Mouse (Mus musculus): ENCODE measurements around the gene Pdss2.
"Not testable (repeated sequence)": the region's sequence is repeated elsewhere in the genome, so short reads cannot be mapped to it uniquely, and the experiment has no call there.

Pdss2 gene

DNA sequence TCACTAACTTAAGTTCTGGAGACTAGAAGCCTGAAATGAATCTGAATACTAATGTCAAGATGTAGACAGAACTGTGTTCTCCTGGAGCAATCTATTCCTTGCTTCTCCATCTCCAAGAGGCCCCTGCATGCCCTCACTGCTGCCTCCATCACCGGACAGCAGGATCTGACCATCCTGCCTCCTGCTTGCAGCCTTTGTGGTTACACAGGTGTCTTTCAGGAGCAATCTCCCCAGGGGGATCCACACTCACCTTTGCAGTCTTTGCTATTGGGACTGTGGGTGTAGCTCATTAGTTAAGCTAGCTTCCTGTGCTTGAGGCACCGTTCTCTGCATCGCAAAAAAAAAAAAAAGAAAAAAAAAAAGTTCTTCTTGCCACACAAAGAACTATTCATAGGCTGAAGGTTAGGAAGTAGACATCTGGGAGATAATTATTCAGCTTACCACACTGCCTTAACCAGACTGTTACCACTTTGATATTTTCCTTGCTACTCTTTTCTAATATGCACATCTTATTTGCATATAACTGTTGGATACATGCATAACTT, 23.0 kb downstream of the Pdss2 start:
- DNase-seq: no peak

DNA sequence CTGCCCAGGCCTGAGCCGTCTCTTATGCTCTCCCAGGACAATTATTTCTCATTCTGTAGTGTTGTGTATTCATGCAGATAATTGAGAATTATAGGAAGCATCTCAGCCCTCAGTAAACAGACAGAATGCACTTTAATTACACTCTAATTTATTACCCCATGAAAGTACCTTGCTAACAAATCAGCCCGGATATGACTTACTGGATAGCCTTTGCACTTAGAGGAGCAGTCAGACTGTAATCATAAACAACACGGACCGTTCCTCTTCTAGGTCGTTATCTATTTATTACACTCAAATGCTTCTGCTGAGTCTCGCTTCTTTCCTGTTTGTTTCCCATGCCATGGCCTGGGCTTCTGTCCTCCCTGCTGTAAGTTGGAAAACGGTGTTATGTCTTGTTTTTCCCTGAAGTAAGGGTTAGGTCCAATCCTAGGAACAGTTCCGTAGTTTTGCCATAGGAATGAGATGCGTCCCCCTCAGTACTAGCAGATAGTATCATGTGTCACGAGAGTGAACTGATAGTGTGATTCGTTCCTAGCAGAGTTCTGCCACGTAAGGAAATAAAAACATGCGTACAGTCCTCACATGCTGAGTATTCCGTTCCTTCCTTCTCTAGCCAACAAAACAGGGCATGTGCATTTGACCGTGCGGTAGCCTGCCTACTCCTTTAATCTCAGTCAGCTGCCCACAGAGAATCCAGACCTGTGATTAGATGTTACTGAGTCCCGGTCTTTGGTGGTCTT, 24.3 kb downstream of the Pdss2 start:
- no peak for DNase-seq

DNA sequence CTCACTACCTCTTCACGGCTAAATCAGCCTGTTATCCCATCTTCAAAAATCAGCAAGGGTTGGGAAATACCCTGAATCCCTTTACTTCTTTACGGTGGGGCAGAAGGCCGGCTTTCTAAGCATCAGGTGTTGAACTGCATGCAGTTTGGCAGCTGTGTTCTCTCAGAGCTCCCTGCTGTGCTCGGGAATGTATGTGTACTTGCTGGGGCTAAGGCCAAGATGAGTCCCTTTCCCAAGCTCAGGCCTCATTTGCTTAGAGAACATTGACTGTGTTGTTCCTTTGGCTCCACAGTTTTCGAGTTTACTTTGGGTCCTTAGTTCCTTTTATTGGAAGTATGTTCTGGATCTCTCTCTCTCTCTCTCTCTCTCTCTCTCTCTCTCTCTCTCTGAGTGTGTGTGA, 26.7 kb downstream of the Pdss2 start:
- DNase-seq: no peak

DNA sequence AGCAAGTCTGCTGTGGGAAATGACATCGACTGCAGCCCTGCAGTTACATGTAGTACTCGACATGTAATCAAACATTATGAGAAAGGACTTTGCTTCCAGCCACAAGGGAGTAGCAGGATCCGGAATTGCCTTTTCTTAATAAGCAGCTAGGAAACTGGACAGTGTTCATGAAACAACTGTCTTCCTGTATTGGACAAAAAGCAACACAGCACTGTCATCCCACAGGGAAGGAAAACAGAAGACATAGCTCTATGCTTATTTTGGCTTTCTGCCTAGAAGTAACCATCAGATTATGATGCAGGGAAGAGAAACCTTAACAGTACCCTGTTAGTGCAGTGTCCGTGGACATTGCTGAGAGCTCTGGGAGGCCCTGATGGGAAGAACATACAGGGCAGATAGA, 31.0 kb downstream of the Pdss2 start:
- DNase-seq: peak; percentile 15

DNA sequence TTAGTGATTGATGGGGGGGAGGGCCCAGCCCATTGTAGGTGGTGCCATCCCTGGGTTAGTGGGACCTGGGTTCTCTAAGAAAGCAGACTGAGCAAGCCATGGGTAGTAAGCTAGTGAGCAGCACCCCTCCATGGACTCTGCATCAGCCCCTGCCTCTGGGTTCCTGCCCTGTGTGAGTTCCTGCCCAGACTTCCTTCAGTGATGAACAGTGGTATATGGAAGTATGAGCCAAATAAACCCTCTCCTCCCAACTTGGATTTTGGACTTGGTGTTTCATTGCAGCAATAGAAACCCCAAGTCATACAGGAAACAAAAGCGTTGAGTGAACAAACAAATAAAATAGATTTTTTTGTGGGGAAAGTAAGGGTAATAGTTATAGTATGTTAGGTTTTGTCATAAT, 35.7 kb downstream of the Pdss2 start:
- not testable (repeated sequence) for DNase-seq

DNA sequence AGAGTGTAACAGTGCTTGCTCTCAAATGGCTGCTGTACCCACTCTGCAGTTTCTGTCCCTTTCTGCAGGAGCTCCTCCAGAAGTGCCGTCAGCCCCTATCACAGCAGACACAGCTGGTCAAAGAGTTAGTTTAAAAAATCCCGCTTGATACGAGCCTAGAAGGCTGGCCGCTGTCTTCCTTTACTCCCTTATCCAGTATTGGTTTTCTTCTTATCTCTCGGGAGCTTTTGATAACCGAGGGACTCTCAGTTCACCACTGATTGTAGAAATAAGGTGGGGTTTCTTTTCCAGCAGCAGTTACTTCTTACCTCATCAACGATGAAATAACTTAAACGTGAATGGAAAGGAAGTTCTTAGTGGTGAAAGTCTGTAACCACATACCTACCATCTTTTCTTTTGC, 36.2 kb downstream of the Pdss2 start:
- DNase-seq: not testable (repeated sequence)

DNA sequence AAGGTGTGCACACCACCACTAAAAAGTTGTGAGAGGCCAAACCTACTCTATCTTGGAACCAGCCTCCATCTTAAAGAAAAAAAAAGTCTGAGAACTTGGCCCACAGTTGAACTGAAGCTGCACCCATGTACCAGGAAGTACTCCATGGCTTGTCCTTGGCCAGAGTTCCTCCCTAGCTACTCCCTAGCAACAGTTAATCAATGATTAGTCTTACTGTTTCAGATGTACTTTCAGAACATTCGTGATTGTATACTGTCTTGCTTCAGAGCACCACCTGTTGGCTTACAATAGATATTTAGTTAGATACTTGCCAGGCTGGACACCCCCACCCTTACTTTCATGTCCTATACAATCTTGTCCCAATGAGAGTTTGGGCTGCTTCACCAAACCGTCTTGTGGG, 50.0 kb downstream of the Pdss2 start:
- no peak for DNase-seq

DNA sequence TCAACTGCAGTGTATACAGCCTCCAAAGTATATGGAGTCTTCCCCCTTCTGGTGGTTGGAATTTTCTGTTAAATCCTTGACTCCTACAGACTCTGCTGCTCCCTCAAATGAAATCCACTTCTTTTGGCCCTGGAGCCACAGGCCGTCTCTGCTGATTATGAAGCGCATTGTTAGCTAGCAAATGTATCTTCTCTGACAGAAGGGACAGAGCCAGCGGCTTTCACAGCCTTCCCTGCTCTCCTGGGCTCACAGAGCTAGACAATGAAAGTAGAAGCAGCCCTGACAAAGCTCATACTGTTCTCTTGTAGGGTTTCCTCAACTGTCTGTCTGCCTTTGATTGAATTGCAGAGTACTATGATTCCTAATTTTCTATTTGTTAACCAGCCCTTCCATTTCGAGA, 51.1 kb downstream of the Pdss2 start:
- no peak for DNase-seq

DNA sequence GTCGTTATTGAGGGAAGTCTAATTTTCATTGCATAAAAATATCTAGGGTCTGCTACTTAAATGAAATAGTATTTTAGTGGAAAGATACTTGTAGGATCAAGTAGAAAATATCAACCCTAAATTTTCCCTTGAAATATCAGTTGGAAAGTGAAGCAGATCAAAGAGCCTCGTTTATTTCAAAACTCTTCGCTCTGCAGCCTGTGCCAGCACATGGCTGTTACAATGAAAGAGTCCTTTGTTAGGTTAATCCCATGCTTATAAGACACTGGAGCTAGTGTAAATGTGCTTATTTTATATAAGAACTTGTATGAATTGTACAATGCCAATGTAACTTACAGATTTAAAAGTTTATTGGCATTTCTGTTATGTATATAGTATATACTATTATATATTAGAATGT, 51.8 kb downstream of the Pdss2 start:
- no peak for DNase-seq

DNA sequence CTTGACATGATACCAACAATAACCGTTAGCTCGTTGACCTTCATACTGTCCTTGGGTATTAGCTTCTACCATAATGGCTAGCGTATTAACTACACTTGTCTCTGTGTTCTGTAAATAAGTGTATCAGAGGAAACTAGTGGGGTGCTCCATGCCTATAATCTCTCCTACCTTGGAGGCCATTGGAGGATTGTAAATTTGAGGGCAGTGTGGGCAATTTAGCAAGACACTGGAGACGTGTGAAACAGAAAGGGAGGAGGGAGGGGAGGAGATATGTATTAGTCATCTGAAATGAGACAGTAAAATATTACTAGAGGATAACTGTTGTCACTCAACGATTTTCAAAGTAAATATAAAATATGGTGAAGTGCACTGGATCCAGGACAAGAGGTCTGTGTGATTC, 54.2 kb downstream of the Pdss2 start:
- no peak for DNase-seq

DNA sequence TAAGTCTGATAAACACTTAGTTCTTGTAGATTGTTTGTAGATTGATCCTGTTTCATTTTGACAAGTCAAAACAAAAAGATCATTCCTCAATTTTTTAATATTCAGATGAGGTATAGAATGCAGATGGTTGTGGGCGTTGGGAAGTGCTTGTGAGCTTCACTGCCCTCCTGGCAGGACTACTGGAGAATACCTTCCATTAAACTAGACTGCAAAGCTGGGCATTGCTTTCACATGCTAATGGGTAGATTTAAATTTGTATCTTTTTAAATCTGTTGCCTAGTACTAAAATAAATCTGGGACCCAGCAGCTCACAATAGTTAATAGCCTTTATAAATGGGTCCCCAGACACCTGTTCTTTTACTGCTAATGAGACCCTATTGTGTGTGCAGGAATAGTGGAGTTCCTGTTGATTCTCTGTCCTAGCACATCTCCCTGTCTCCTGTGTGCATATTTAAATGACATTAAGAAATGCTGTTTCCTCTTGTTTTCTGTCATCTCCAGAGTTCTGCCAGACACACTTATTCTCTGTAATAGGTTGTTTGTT, 54.9 kb downstream of the Pdss2 start:
- no peak for DNase-seq

DNA sequence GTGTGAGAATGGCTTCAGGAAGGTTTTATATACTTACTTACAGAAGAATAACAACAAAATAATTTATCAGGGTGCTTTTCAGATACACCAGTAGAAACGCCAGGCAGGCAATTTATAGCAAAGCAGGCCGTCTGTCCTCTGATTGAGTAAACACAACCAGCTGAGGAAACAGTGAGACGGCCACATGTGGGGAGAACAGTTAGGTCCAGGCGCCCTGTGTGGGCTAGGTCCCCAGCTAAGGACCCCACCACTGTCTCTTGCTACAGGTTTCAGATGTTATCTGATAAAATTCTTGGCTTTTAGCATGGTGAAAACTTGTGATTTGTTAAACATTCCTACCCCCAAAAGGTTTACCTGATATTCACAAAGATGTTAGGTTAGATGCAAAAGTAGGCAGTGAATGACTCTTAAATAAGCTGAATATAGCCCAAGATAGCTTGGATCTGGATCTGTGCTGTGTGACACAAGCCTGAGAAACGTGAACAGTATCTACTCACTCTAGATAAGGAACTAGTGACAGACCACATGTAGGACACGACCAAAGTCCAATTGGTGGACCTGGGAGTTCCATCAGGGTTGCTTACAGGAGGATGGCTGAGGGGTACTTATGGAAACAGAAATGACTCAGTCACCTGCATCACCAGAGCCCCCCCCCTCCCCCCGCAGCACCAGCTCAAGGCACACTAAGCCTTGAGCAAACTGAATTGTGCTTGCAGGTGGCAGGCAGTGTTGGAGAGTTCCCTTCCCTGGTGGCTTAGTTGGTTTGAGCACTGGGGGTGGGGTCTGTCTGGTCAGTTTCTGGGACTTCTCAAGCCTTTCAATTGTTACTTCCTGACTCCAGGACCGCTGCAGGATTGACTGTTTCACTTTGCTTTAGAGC, 56.2 kb downstream of the Pdss2 start:
- no peak for DNase-seq

DNA sequence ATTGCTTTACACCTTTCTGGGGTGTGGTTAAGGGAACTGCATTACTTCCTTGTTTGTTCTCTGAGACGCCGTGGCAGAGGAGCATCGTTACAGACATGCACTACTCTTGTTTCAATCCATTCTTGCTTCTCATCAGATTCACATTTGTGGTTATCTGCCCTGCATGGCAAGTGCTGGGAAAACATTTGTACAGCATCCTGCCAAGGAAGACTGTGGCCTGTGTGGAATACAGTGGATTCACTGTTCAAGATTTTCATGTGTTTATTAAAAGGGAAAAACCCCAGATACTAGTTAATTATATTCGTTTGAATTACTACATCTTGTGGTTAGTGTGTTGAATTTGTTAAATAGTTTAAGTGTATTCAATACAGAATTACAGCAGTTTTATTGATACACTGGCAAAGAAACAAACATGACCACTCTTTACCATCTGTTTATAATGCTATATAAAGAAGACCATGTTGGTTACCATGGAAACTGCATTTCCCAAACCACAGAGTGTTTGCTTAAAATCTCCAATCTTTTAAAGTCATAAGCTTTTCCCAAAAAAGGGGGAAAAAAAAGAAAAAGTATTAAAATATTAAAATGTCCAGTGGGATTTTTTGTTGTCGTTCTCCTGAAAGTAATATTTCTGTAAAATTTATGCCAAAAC, 58.5 kb downstream of the Pdss2 start:
- DNase-seq: no peak

DNA sequence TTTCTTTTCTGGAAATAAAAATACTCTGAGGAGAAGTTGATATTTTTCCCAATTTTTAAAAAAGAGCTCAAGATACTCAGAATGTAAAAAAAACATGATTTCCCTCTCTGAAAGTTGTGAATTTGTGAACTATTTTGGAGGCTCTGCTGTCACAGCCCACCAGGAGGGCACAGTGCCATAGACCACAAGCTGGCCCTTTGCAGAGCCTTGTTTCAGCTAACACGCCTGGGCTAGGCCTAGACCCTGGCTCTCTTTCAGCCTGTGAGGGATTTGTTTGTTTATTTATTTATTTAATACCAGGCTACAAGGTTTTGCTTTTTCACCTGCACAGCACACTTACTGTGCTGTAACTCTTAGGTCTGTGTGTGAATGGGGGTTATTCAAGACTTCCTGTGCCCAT, 64.3 kb downstream of the Pdss2 start:
- no peak for DNase-seq

DNA sequence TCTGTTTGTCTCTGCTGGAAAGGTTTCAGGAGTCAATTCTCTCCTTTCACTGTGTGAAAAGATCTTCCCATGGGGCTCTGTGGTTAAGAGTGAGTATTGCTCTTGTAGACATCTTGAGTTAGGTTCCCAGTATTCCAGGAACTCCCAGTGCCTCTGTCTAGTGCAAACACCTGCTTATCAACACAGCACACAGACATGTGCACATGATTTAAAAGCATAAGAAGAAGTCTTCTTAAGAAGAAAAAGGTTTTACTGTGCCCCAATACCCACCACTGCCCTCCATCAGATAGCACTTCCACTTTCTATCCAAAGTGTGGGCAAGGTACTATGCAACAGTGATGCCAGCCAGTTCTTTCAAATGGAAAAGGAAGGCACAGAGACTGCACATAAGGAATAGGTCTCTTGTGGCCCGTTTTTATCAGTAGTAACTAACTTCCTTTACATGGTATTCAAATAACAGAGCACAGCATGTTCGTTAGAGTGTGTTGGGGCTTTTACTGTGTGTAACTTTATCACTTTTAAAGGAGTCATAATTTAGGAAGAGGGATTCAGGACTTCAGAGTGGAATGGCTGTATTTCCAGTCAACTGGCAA, 69.4 kb downstream of the Pdss2 start:
- DNase-seq: no peak

DNA sequence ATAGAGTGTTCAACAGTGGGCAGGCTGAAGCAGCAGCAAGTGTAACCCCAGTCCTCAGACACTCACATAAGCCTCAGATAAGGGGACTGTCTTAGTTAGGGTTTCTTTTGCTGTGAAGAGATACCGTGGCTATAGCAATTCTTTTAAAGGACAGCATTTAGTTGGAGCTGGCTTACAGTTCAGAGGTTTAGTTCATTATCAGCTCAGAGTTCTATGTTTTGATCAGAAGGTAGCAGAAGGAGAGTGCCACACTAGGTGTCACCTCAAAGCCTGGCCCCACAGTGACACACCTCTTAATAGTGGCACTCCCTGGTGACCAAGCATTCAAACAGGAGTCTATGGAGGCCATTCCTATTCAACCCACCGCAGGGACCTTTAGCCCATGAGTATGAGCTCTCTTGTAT, 70.0 kb downstream of the Pdss2 start:
- DNase-seq: no peak

DNA sequence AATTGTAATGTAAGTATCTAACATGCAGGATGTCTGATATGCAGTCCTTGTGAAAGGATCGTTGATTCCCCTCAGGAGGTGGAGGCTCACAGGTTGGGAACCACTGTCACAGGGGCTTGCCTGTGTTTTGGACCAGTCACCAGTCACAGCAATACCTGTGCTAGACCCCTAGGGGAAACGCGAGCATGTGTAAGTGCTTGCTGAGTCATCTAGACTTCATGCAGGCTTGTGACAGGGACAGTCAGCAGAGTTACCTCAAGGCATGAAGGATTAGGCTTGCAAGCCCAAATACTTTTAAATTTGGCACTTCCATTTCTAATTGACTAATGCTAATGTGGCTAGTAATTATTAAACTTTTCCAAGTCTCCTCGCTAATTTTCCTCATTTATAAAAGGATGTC, 71.2 kb downstream of the Pdss2 start:
- no peak for DNase-seq

DNA sequence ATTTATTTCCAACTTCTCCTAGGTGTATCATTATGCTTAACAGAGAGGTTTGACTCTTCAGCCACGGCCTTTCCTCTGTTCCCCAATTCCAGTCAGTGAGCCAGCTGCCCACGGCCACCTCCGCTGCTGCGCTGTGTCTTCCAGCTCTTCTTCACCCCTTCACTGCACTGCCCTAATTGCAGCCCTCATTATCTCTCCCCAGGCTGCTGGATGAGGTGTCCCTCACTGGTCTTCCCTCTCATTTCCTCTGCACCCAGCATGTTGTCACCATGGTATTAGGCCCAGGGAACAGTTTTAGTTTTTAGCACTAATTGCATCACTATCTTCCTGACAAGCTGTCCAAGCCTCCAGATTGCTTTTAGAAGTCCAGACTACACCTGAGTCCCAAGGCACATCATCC, 73.0 kb downstream of the Pdss2 start:
- DNase-seq: no peak

DNA sequence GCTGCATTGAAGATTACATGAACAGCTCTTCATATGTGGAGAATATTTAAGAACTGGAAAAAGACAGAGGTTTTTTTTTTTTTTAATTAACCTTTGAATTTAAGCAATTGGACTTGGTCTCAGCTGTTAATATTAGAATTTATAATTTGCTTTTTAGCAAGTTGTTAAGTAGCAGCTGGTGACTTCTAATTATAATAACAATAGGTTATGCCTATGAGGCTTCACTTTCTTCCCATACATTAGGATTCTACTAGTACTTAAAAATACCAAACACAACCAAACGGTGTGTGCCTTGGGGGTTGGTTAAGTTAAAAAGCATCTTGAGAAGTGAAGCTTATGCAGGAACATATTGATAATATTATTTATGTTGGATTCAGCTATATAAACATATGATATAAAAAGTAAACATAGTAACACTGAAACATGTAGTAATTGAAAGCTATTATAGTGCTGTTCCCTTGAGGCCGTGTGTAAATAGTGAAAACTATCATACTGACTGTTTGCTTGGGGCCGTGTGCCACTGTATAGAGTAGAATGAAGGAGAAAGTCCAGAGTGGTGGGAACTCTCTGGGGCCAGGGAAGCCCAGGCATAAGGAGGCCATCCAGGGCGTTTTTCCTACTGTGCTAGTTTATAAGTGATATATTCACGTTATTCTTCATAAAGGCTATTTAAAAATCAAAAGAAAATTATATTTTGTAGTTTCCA, 87.0 kb downstream of the Pdss2 start:
- no peak for DNase-seq

DNA sequence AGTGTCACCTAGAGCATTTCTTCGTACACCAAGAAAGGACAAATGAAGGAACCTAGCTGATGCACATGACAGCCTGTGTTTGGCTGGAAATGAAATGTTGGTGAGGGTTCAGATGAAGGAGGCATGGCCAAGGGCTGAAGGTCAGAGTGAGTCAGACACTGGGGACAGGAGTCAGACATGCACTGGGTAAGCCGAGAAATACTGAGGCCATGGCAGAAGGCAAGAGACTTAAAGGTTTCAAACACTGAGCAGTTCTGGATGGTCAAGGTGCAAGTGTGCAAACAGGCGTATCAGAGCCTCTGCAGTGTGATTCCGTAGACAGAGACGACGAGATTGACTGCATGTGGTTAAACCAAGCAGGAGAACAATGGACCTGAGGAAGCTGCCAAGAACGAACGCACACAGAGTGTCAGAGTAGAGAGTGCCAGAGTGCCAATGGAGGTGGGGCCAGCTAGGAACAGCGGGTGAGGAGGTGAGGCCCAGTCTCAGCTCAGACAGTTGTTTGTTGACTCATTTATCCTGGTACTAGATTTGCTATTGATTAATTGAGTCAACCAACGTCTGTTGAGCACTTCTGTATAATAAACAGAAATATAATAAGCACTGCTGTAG, 89.6 kb downstream of the Pdss2 start:
- DNase-seq: peak; percentile 18

DNA sequence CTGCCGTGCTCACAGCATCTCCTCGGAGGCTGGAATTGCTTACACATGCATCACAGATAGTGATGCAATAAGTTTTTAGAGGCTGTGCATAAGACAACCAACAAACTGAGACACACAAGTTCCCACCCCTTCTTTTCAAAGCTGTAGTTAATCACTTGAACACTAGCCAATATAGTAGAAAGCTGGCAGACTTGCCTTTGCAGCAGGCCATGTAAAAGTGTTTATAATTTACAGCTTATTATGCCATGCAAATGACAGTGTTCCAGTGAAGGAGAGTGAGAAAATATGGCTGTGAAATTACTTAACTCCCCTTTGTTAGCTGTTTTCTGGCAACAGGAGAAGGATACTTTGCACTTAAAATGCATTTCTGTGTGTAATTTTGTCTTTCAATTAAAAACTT, 90.9 kb downstream of the Pdss2 start:
- no peak for DNase-seq
